Mouse (Mus musculus): ENCODE measurements around the gene Ccdc93.

DNA sequence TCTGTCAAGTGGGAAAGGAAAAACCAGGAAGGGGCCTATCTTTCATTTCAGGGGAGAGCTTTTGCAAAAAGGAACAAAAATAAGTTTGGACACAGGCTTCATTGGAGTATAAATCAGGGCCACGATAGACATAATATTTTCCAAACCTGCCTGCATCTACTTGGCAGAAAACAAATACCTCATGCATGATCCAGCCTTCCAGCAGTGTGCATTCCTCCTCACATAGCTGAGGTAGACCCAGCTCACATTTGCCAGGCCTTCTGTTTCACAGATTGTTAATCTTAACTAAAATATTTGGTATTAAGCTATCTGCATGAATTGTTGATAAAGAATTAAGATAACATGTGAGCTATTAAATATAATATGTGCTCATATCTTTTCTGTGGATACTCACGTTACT lies 37.7 kb upstream of the Ccdc93 start:
- TF ChIP-seq TAL1 (IDR thresholded peaks at IDR 0.05; ENCODE audit: low read length) (no peak), GATA1 (IDR thresholded peaks at IDR 0.05; ENCODE audit: low read length) (no peak)
